Mouse (Mus musculus) embryonic facial prominence, embryonic 10.5 days (tissue): Measurements from ENCODE around the gene Taf1. TPM values are rescaled to one million over a fixed set of nuclear protein-coding genes. Genes with fewer than 3 reads are reported as not detected.
A peak's percentile ranks its signal among the peaks of the same experiment; 100 is the strongest.

Experiments used
- DNase-seq: peaks from one replicate; pipeline ENCODE4 v3.0.0-alpha.2; 2017; ENCODE audit warnings: low spot score
- H3K27ac ChIP-seq: fragments of 300-500 bp; sonication (generic); replicated peaks from 2 replicates; pipeline ENCODE4 v1.5.1; 2016; ENCODE audit warnings: mild to moderate bottlenecking
- H3K27me3 ChIP-seq: fragments of 300-500 bp; sonication (generic); replicated peaks from 2 replicates; pipeline ENCODE4 v1.6.1; 2016; ENCODE audit warnings: low read depth, mild to moderate bottlenecking; ENCODE audit not compliant: poor library complexity, severe bottlenecking
- H3K36me3 ChIP-seq: fragments of 300-500 bp; sonication (generic); replicated peaks from 2 replicates; pipeline ENCODE4 v1.6.1; 2016; ENCODE audit warnings: mild to moderate bottlenecking, moderate library complexity
- H3K4me1 ChIP-seq: fragments of 300-500 bp; sonication (generic); 2 replicates; pipeline ENCODE4 v1.6.1; 2016
- H3K4me3 ChIP-seq: fragments of 300-500 bp; sonication (generic); 2 replicates; pipeline ENCODE4 v1.5.1; 2016; ENCODE audit warnings: mild to moderate bottlenecking, moderate library complexity
- H3K9me3 ChIP-seq: fragments of 300-500 bp; sonication (generic); 2 replicates; pipeline ENCODE4 v1.6.1; 2016; ENCODE audit warnings: mild to moderate bottlenecking
- WGBS: fragments of 180-500 bp; shearing (Covaris S2); methylation state at CpG from one replicate; pipeline ENCODE4 v1.1.7; 2016; 5-methylcytosine and 5-hydroxymethylcytosine counted together
- polyA plus RNA-seq: library from polyadenylated mRNA; unstranded; fragments of >200 nt; fragmentation: Nextera tagmentation; extraction: Ambion mirVana; gene quantifications from 2 replicates; pipeline ENCODE4 v1.2.1, GENCODE M21; 2016

The Taf1 gene
- polyA plus RNA-seq, 1 experiment from 2014 or later, result 20.3 TPM

GRCm38 (mm10) chrX:101636821-101637525 is 104.4 kb downstream of the Taf1 start:
- WGBS, result 22% methylated on average over 9 of the region's 9 CpGs
- Histone ChIP-seq H3K27me3 (peaks cover 53% of the 10 kb centered on the region), H3K4me3 (no peak overlapping the region), H3K36me3 (no peaks in the 10 kb centered on the region), H3K27ac (no peak overlapping the region), H3K4me1 (0 out of 2 replicates have a peak, but pooled peaks cover 4% of the 10 kb centered on the region), H3K9me3 (no peaks in the 10 kb centered on the region)
- peak; percentile 14 for DNase-seq

GRCm38 (mm10) chrX:101638856-101639255 is 106.3 kb downstream of the Taf1 start:
- peak overlapping the region; percentile 93 for H3K27ac ChIP-seq
- H3K36me3 ChIP-seq, result peaks cover 2% of the 10 kb centered on the region
- WGBS, result 25% methylated on average over 3 of the region's 3 CpGs
- H3K27me3 ChIP-seq, result peaks cover 55% of the 10 kb centered on the region
- no peak for DNase-seq
- H3K9me3 ChIP-seq, result no peaks in the 10 kb centered on the region
- 0 out of 2 replicates have a peak, but pooled peaks cover 4% of the 10 kb centered on the region for H3K4me1 ChIP-seq
- peak overlapping the region; percentile 72 for H3K4me3 ChIP-seq

GRCm38 (mm10) chrX:101639306-101639705 is 106.8 kb downstream of the Taf1 start:
- H3K27me3 ChIP-seq, result peaks cover 57% of the 10 kb centered on the region
- H3K36me3 ChIP-seq, result peaks cover 6% of the 10 kb centered on the region
- H3K9me3 ChIP-seq, result no peaks in the 10 kb centered on the region
- 0 out of 2 replicates have a peak, but pooled peaks cover 4% of the 10 kb centered on the region for H3K4me1 ChIP-seq
- 20% methylated on average over 13 of the region's 13 CpGs for WGBS
- peak overlapping the region; percentile 93 for H3K27ac ChIP-seq
- DNase-seq, result no peak
- peak overlapping the region; percentile 72 for H3K4me3 ChIP-seq

- peak within 1 kb of the TSS; percentile 72 for H3K4me3 ChIP-seq
- peaks cover 9% of the 10 kb centered on the region for H3K36me3 ChIP-seq
- peak; percentile 88 for DNase-seq
- no peaks in the 10 kb centered on the region for H3K9me3 ChIP-seq
- H3K4me1 ChIP-seq, result 0 out of 2 replicates have a peak, but pooled peaks cover 4% of the 10 kb centered on the region
- peaks cover 57% of the 10 kb centered on the region for H3K27me3 ChIP-seq
- peak within 1 kb of the TSS; percentile 93 for H3K27ac ChIP-seq
- WGBS, result 15% methylated on average over 24 of the region's 24 CpGs
Observed at GRCm38 (mm10) chrX:101639741-101640166, 107.2 kb downstream of the Taf1 start, which contains the start of gene Ogt. Gene Ogt, plus strand, starts transcription at chrX:101640060.

DNA sequence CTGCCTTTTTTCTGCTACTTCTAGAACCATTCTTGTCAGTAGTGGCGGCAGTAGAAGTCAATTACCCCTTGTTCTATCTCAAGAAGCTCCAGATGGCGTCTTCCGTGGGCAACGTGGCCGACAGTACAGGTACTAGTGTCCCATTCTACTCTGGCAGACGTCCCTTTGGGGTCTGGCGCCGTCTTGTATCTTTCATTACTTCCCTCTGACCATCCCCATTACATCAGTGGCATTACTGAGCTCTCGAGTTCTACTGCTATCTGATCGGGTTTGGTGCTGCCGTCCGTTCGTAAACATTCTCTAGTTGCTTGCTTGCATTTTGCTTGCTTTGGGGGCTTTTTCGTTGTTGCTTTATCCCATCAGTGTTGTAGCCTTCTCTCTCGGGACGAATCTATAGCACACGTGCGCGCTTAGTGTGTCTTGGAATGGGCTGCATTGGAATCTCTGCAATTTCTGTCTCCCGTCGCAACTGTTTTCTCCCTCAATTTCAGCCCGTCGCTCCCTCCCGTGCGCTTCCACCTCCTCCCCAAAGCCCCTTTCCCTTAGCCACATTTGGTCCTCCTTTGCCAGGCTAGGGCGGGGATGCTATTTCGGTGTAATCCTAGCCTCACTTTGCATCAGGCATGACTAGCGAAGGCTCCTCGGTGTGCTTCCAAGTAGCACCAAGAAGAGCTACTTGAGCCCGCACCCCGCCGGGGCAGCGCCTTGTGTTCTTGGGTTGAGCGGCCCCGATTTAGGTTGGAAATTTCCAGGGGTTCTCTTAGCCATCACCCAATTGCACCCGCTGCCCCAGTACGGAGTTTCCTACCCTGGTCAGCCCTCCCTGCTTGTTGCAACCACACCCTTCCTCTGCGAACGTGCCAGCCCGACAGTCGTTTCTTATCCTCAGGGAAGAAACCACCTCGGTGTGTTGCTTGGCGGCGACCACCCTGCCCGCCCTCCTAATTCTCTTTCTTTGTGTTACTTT is 107.9 kb downstream of the Taf1 start:
- Histone ChIP-seq H3K4me1 (0 out of 2 replicates have a peak, but pooled peaks cover 4% of the 10 kb centered on the region), H3K36me3 (peaks cover 16% of the 10 kb centered on the region), H3K9me3 (no peaks in the 10 kb centered on the region), H3K27me3 (peaks cover 57% of the 10 kb centered on the region), H3K4me3 (peak overlapping the region; percentile 72), H3K27ac (peak overlapping the region; percentile 93)
- DNase-seq, result peak; percentile 53
- 16% methylated on average over 45 of the region's 45 CpGs for WGBS

DNA sequence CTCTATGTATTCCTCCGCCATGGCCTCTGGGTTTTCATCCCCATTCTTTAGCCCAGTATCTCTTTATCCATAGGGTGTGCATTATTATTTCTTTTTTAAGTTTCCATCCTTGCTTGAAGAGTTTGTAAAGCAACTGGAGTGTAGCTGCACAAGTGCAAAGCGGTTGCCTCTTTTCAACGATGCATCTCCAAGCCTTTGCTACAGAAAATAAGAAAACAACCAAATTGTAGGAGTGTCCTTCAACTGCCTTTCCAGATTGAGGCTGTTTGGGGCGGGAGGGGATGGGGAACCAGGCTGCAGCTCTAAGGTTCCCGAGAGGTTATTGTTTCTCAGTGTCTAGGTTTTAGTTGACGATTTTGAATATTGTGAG is 108.6 kb downstream of the Taf1 start:
- DNase-seq, result peak; percentile 10
- Histone ChIP-seq H3K27me3 (peaks cover 57% of the 10 kb centered on the region), H3K27ac (peak overlapping the region; percentile 93), H3K4me1 (0 out of 2 replicates have a peak, but pooled peaks cover 4% of the 10 kb centered on the region), H3K4me3 (peak overlapping the region; percentile 72), H3K36me3 (peaks cover 22% of the 10 kb centered on the region), H3K9me3 (no peaks in the 10 kb centered on the region)
- WGBS, result 16% methylated on average over 6 of the region's 6 CpGs

DNA sequence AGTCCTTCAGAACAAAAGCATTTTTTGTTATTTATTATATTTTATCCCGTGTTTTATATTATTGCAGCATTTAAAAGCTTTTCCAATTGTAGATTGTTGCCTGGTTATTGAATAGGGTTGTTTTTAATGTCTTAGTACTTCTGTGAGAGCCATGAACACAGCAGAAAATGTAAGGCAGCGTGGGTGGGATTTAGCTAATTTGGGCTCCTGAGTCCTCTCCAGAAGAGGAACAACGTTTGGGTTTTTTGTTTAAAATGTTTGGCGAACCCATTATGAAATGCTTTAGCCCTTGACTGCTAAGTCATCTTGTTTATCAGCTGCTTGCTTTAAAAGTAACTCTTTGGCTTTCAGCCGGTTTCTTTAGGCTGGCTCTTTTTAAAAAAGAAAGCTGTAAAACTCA is 109.6 kb downstream of the Taf1 start:
- Histone ChIP-seq H3K9me3 (no peaks in the 10 kb centered on the region), H3K4me1 (0 out of 2 replicates have a peak, but pooled peaks cover under 1% of the 10 kb centered on the region), H3K4me3 (peak overlapping the region; percentile 72), H3K27me3 (peaks cover 49% of the 10 kb centered on the region), H3K36me3 (peaks cover 31% of the 10 kb centered on the region), H3K27ac (peak overlapping the region; percentile 93; the same call in 1 of the 2 replicates)
- WGBS, result 25% methylated on average over 5 of the region's 5 CpGs
- DNase-seq, result no peak

GRCm38 (mm10) chrX:101645286-101645685 is 112.8 kb downstream of the Taf1 start:
- no peak overlapping the region for H3K4me3 ChIP-seq
- H3K9me3 ChIP-seq, result no peaks in the 10 kb centered on the region
- no peaks in the 10 kb centered on the region for H3K4me1 ChIP-seq
- no peak for DNase-seq
- H3K27me3 ChIP-seq, result peaks cover 27% of the 10 kb centered on the region
- H3K27ac ChIP-seq, result no peak overlapping the region
- peaks cover 43% of the 10 kb centered on the region for H3K36me3 ChIP-seq
- WGBS, result 77% methylated on average over 2 of the region's 2 CpGs

DNA sequence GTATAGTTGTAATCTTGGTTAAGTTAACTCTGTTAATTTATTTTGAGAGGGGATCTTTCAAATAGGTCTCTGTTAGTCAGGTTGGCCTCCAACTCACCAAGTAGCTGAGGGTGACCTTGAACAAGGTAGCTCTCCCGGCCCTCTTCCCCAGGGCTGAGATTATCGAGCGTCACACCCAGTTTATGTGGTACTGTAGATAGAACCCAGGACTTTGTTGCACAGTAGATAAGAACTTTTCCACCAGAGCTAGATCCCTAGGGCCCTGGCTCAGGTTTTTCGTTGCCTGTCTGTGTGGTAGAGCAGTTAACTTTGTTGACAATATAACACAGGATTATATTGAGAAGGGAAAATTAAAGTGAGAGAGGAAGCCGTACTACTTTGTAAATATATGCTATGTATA is 114.1 kb downstream of the Taf1 start:
- Histone ChIP-seq H3K36me3 (peaks cover 56% of the 10 kb centered on the region), H3K27me3 (peaks cover 16% of the 10 kb centered on the region; the same call in 1 of the 2 replicates), H3K9me3 (no peaks in the 10 kb centered on the region), H3K27ac (no peak overlapping the region), H3K4me3 (no peak overlapping the region), H3K4me1 (no peaks in the 10 kb centered on the region)
- WGBS, result 86% methylated on average over 5 of the region's 5 CpGs
- no peak for DNase-seq

Other genes starting within 250 kb of the Taf1 start
- gene Nlgn3, start 233.6 kb upstream of the Taf1 start, polyA plus RNA-seq, result 4.9 and 8.3 TPM in 2 replicates
- gene Gjb1, start 156.4 kb upstream of the Taf1 start, polyA plus RNA-seq, result not detected in 2 replicates
- 20.9 and 27.5 TPM in 2 replicates for gene Zmym3, start 111.9 kb upstream of the Taf1 start, polyA plus RNA-seq
- gene Nono, start 103.4 kb upstream of the Taf1 start, polyA plus RNA-seq, result 646 and 656 TPM in 2 replicates
- gene Itgb1bp2, start 83.6 kb upstream of the Taf1 start, polyA plus RNA-seq, result 2.3 and 3.2 TPM in 2 replicates
- 140 and 141 TPM in 2 replicates for gene Ogt, start 107.3 kb downstream of the Taf1 start, polyA plus RNA-seq
- gene Cxcr3, start 201.5 kb downstream of the Taf1 start, polyA plus RNA-seq, result 0.11 and 0.14 TPM in 2 replicates